Mouse (Mus musculus) mouse embryonic stem cell (cell line): ENCODE data around the gene Msrb3.
"Not testable (repeated sequence)": the region's sequence is repeated elsewhere in the genome, so short reads cannot be mapped to it uniquely, and the experiment has no call there.

Experiments
- in situ Hi-C, 2 experiments: fragments of 300-500 bp; cut with MboI; formaldehyde crosslinking; loops; 1 replicate in 1 of 2; 3 replicates in 1 of 2; pipeline ENCODE4 v1.14.3; 2019 to 2020; ENCODE audit warnings: low sequenced_read_pairs in 2 of 2, low pct_unique_long_range_greater_than_20kb in 1 of 2, mixed read lengths in 1 of 2; ENCODE audit not compliant: unreplicated experiment in 1 of 2

Msrb3 gene

GRCm38 (mm10) chr10:120791438-120791837 is 107.5 kb downstream of the Msrb3 start:
- in situ Hi-C loops, result no loop called here

GRCm38 (mm10) chr10:120787202-120787601 is 111.7 kb downstream of the Msrb3 start:
- in situ Hi-C loops, result no loop called here

- in situ Hi-C loops, result no loop called here
Observed at GRCm38 (mm10) chr10:120784516-120784915, 114.4 kb downstream of the Msrb3 start.

DNA sequence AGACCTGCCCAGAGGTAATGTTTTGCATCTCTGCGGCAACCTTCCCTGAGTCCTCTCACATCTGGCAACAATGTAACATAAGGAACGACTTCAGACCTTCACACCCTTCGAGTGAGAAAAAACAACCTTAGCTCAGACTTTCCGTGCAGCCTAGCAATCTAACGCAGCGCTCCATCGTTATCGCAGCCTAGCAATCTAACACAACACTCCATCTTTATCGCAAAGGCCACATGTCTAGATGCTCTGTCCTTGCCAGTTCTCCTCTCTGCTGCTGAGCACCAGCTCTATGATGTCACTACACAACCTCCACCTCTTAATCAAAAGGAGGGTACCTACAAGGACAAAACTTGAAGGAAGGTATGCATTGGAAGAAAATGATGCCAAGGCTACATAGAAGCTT is 115.5 kb downstream of the Msrb3 start:
- in situ Hi-C loops, result no loop called here

DNA sequence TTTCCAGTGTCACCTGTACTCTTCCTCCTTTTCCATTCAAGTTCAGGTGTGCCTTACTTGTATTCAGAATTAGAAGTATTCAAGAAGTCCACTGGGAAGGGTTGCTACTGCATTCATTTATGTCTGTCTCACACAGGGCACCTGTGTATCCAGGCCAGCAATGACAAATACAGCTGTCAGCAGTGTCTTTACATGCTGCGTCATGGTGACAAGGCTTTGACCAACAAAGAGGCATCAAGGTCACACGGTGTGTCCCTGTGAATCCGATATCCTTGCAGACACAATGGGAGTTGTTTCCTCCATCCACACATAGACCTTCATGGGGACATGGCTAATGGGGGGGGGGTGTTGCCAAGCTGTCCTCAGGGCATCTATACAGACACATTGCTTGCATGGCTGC is 121.4 kb downstream of the Msrb3 start:
- in situ Hi-C loops, result no loop called here

DNA sequence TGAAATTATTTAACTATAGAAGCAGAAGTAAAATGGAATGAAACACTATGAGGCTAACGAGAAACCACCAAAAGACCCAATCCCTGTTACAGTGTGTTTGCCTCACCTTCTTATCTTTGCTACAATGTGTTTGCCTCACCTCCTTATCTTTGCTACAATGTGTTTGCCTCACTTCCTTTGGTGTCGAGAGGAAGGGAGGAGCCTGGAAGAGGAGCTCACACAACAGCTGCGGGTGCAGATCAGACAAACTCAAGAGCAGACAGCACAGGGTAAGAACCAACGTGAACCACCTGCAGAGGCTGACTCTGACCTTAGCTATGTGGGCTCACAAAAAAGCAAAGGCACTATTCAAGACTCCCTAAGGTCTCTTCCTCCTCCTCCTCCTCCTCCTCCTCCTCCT is 123.5 kb downstream of the Msrb3 start:
- in situ Hi-C loops, result no loop called here

- in situ Hi-C loops, result no loop called here
Observed at GRCm38 (mm10) chr10:120767418-120767817, 131.5 kb downstream of the Msrb3 start.

GRCm38 (mm10) chr10:120765398-120765797 is 133.5 kb downstream of the Msrb3 start:
- in situ Hi-C loops, result no loop called here

- in situ Hi-C loops, result no loop called here
Observed at GRCm38 (mm10) chr10:120763656-120764466, 135.0 kb downstream of the Msrb3 start.

GRCm38 (mm10) chr10:120762958-120763357 is 135.9 kb downstream of the Msrb3 start:
- in situ Hi-C loops, result no loop called here

DNA sequence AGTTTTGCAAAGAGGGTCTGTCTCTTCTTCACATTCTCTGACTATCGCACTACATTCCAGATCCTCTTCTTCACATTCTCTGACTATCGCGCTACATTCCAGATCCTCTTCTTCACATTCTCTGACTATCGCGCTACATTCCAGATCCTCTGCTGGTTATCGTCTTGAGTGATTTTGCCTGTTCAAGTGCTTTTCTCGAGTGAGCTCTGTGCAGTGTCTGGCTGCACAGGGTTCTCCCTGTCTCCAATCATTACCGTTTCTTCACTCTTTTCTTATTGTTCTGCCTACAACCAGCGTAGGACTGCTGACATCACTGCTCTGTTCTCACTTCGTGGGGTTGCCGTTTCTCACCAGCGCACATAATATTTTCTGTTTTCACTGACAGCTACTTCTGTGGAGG is 138.2 kb downstream of the Msrb3 start:
- in situ Hi-C loops, result no loop called here

GRCm38 (mm10) chr10:120759883-120760282 is 139.0 kb downstream of the Msrb3 start:
- in situ Hi-C loops, result no loop called here

DNA sequence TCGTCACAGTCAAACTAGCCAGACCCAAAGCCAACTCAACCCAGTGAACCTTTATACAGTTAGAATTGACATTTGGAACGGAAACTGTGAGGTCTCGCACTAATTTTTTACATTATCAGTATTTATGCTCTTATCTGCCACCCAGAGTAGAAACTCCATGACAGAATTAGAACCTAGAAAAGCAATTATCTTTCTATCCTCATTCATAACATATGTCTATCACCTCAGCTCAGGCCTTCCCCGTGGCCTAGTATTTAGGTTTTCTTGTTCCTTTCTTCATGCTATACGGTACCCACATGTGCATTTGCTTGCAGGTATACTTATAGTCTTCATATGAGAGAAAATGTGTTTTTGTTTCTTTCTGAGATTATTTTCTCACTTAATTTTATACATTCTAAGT is 146.4 kb downstream of the Msrb3 start:
- in situ Hi-C loops, result no loop called here

- in situ Hi-C loops, result no loop called here
Observed at GRCm38 (mm10) chr10:120751821-120752261, 147.1 kb downstream of the Msrb3 start.

DNA sequence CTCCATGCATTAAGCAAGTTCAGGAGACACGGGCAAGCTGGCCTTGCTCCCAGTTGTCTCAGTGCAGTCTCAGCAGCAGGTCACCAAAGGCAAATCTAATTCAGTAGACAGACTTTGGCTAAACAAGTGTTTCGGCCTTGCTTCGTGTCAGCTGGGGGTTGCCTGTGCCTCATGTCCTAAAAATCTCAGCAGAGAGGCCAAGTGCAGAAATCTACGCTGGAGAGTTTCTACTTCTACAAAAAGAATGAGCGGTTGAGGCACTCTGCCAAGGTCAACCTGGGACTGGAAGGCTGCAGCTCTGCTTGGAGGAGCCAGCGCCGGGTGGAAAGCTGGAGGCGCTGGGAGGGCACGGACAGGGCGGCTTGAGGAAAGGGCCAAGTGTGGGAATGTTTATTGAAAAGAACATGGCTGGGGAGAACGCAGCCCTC is 147.6 kb downstream of the Msrb3 start:
- in situ Hi-C loops, result no loop called here

DNA sequence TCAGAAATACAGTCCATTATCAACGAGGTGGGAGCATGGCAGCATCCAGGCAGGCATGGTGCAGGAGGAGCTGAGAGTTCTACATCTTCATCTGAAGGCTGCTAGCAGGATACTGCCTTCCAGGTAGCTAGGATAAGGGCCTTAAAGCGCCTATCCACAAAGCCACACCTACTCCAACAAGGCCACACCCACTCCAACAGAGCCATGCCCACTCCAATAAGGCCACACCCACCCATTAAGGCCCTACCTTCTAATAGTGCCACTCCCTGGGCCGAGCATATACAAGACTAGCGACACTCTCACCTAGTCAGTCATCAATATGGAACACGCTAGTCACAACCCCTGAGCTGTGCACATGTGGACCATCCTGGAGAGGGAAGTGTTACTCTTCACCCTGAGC is 149.3 kb downstream of the Msrb3 start:
- in situ Hi-C loops, result not testable (repeated sequence)

- in situ Hi-C loops, result no loop called here
Observed at GRCm38 (mm10) chr10:120748156-120748555, 150.7 kb downstream of the Msrb3 start.

GRCm38 (mm10) chr10:120745138-120745856 is 153.6 kb downstream of the Msrb3 start:
- in situ Hi-C loops, result no loop called here

GRCm38 (mm10) chr10:120744441-120745137 is 154.3 kb downstream of the Msrb3 start:
- in situ Hi-C loops, result no loop called here
